Mouse (Mus musculus) intestine, embryonic 15.5 days (tissue): Measurements from ENCODE around the gene Olig3. TPM values are rescaled to one million over a fixed set of nuclear protein-coding genes. Genes with fewer than 3 reads are reported as not detected.
A peak's percentile ranks its signal among the peaks of the same experiment; 100 is the strongest.

Source experiments
- ATAC-seq: fragments of 200-750 bp; cut with Nextera tagmentation; 2 replicates; pipeline ENCODE4 v1.8.0; 2017; ENCODE audit warnings: moderate TSS enrichment, moderate library complexity
- H3K27ac ChIP-seq: fragments of 300-500 bp; sonication (generic); 2 replicates; pipeline ENCODE4 v1.5.1; 2015; ENCODE audit warnings: mild to moderate bottlenecking, inconsistent platforms
- H3K27me3 ChIP-seq: fragments of 300-500 bp; sonication (generic); replicated peaks from 2 replicates; pipeline ENCODE4 v1.6.1; 2015; ENCODE audit warnings: inconsistent platforms
- H3K36me3 ChIP-seq: fragments of 300-500 bp; sonication (generic); 2 replicates; pipeline ENCODE4 v1.6.1; 2015; ENCODE audit warnings: inconsistent platforms
- H3K4me1 ChIP-seq: fragments of 300-500 bp; sonication (generic); replicated peaks from 2 replicates; pipeline ENCODE4 v1.6.1; 2015; ENCODE audit warnings: inconsistent platforms
- H3K4me2 ChIP-seq: fragments of 300-500 bp; sonication (generic); replicated peaks from 2 replicates; pipeline ENCODE4 v1.6.1; 2015; ENCODE audit warnings: mild to moderate bottlenecking, inconsistent platforms
- H3K4me3 ChIP-seq: fragments of 300-500 bp; sonication (generic); replicated peaks from 2 replicates; pipeline ENCODE4 v1.5.1; 2015; ENCODE audit warnings: inconsistent platforms
- H3K9ac ChIP-seq: fragments of 300-500 bp; sonication (generic); 2 replicates; pipeline ENCODE4 v1.6.1; 2015; ENCODE audit warnings: inconsistent platforms
- H3K9me3 ChIP-seq: fragments of 300-500 bp; sonication (generic); 2 replicates; pipeline ENCODE4 v1.6.1; 2016; ENCODE audit warnings: inconsistent platforms
- WGBS: fragments of 180-500 bp; shearing (Covaris S2); methylation state at CpG from one replicate; pipeline ENCODE4 v1.1.7; 2015; 5-methylcytosine and 5-hydroxymethylcytosine counted together
- polyA plus RNA-seq: library from polyadenylated mRNA; unstranded; fragments of >200 nt; fragmentation: Nextera tagmentation; extraction: Ambion mirVana; gene quantifications from 2 replicates; pipeline ENCODE4 v1.2.1, GENCODE M21; 2015

The Olig3 gene
- polyA plus RNA-seq, 1 experiment from 2014 or later = not detected

DNA sequence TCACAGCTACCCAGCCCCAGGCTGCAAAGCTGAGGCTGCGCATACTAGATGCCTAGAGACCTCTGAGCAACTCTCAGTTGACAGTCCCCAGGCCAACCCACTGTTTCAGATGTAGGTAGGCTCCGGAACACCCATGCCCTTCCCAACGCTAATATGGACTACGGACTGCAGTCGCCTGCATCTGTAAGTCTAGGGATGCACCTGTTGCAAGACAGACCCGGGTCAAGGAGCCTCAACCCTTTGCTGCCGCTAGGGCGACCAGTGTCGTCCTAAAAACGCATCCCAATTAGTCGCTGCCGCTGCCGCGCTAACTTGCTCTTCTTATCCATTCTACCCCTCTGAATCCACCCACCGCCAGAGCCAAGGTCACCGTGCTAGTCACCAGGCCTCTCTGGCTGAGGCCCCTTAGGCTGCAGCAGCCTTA, 3.4 kb upstream of the Olig3 start:
- Histone ChIP-seq H3K27ac (no peak overlapping the region), H3K36me3 (no peaks in the 10 kb centered on the region), H3K4me2 (no peak overlapping the region), H3K27me3 (peaks cover 53% of the 10 kb centered on the region), H3K4me3 (no peak overlapping the region), H3K4me1 (peaks cover 10% of the 10 kb centered on the region; the same call in 1 of the 2 replicates), H3K9ac (no peak overlapping the region), H3K9me3 (no peaks in the 10 kb centered on the region)
- 1% methylated on average over 16 of the region's 16 CpGs for WGBS
- ATAC-seq = no peak

DNA sequence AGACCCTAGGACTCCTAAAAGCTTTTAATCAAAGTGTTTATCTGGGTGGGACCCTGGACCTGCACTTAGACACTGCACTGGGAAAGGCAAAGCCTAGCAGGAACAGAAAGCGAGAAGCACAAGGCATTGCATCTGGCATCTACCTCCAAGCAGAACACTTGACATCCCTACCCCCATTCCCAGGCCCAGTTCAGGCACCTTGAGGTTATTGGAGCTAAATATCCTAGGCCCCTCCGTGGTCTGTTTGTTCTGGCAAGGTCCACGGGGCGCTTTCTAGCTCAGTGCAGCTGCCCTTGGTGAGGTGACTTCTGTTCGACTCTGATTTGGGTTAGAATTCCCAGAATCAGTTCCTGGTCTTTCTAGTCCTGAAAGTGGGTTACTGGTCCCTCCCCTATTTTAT, 2.7 kb upstream of the Olig3 start:
- no peak overlapping the region for H3K4me2 ChIP-seq
- peaks cover 61% of the 10 kb centered on the region for H3K27me3 ChIP-seq
- no peak overlapping the region for H3K9ac ChIP-seq
- ATAC-seq = no peak
- WGBS = 7% methylated on average over 5 of the region's 5 CpGs
- no peaks in the 10 kb centered on the region for H3K36me3 ChIP-seq
- no peak overlapping the region for H3K27ac ChIP-seq
- no peak overlapping the region for H3K4me3 ChIP-seq
- H3K4me1 ChIP-seq = peaks cover 10% of the 10 kb centered on the region; the same call in 1 of the 2 replicates
- no peaks in the 10 kb centered on the region for H3K9me3 ChIP-seq

GRCm38 (mm10) chr10:19354146-19354545, 2.2 kb upstream of the Olig3 start:
- no peak overlapping the region for H3K9ac ChIP-seq
- H3K27me3 ChIP-seq = peaks cover 66% of the 10 kb centered on the region
- peaks cover 10% of the 10 kb centered on the region; the same call in 1 of the 2 replicates for H3K4me1 ChIP-seq
- no peak overlapping the region for H3K4me3 ChIP-seq
- WGBS = 10% methylated on average over 6 of the region's 6 CpGs
- H3K36me3 ChIP-seq = no peaks in the 10 kb centered on the region
- H3K27ac ChIP-seq = no peak overlapping the region
- no peak overlapping the region for H3K4me2 ChIP-seq
- ATAC-seq = no peak
- no peaks in the 10 kb centered on the region for H3K9me3 ChIP-seq

- Histone ChIP-seq H3K9ac (no peak overlapping the region), H3K27ac (no peak overlapping the region), H3K9me3 (no peaks in the 10 kb centered on the region), H3K4me1 (peaks cover 10% of the 10 kb centered on the region; the same call in 1 of the 2 replicates), H3K4me3 (no peak overlapping the region), H3K36me3 (no peaks in the 10 kb centered on the region), H3K4me2 (no peak overlapping the region), H3K27me3 (peaks cover 73% of the 10 kb centered on the region)
- ATAC-seq = no peak
- 8% methylated on average over 8 of the region's 8 CpGs for WGBS
These were observed 1.3 kb upstream of the Olig3 start for GRCm38 (mm10) chr10:19355076-19355475.

- no peak overlapping the region for H3K27ac ChIP-seq
- H3K4me1 ChIP-seq = peaks cover 10% of the 10 kb centered on the region; the same call in 1 of the 2 replicates
- H3K36me3 ChIP-seq = no peaks in the 10 kb centered on the region
- peak overlapping the region; percentile 7; the same call in 1 of the 2 replicates for H3K4me3 ChIP-seq
- no peak overlapping the region for H3K9ac ChIP-seq
- H3K27me3 ChIP-seq = peaks cover 86% of the 10 kb centered on the region
- peak; percentile 36; the same call in 1 of the 2 replicates for ATAC-seq
- H3K9me3 ChIP-seq = no peaks in the 10 kb centered on the region
- WGBS = under 1% methylated on average over 61 of the region's 63 CpGs
- peak overlapping the region; percentile 33; the same call in 1 of the 2 replicates for H3K4me2 ChIP-seq
These were observed 648 bp downstream of the Olig3 start for GRCm38 (mm10) chr10:19356720-19357641.

- Histone ChIP-seq H3K36me3 (no peaks in the 10 kb centered on the region), H3K4me2 (no peak overlapping the region), H3K9me3 (no peaks in the 10 kb centered on the region), H3K4me1 (peaks cover 14% of the 10 kb centered on the region; the same call in 1 of the 2 replicates), H3K9ac (no peak overlapping the region), H3K27me3 (peaks cover 88% of the 10 kb centered on the region), H3K4me3 (no peak overlapping the region), H3K27ac (no peak overlapping the region)
- ATAC-seq = no peak
- WGBS = 20% methylated on average over 5 of the region's 5 CpGs
These were observed 1.5 kb downstream of the Olig3 start for GRCm38 (mm10) chr10:19357848-19358247.

- Histone ChIP-seq H3K27me3 (peaks cover 74% of the 10 kb centered on the region), H3K4me3 (no peak overlapping the region), H3K9ac (no peak overlapping the region), H3K4me2 (no peak overlapping the region), H3K4me1 (peaks cover 16% of the 10 kb centered on the region; the same call in 1 of the 2 replicates), H3K9me3 (no peaks in the 10 kb centered on the region), H3K27ac (no peak overlapping the region), H3K36me3 (no peaks in the 10 kb centered on the region)
- no peak for ATAC-seq
- WGBS = 19% methylated on average over 3 of the region's 3 CpGs
These were observed 4.3 kb downstream of the Olig3 start for GRCm38 (mm10) chr10:19360446-19361300.

DNA sequence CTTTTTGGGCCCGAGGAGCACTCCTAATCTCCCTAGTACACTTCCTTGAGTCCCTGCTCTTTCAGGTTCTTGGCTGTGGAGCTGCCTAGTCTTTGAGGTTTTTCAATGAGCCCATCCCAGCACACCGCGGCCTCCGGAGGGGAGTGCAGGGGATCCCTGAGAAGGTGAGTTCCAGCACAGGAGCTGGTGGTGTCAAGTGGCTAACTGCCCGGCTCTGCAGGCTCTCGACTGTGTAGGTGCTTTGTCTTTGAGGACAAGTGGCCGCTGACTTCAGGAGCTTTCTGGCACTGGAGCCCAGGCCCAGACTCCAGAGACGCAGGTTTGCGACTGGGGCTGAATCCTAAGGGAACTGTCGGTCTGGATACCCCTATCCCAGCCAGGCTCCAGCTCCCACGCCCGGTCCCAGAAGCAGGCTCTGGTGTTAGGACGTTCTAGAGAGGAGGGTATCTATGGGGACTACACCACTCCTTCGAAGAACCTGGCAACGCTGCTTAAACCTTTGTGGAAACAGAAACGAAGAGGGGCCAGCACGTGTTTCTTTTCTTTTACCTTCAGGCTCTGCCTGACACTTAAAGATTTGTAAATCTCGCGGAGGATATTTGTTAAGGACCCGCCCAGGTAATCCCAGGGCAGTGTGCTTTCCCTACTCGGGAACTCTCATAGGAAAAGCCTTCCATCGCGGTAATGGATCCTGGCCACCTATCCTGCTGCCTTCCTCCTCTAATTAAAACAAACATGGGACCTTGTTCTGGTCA, 5.4 kb downstream of the Olig3 start:
- H3K4me3 ChIP-seq = no peak overlapping the region
- H3K9me3 ChIP-seq = no peaks in the 10 kb centered on the region
- no peaks in the 10 kb centered on the region for H3K36me3 ChIP-seq
- H3K27me3 ChIP-seq = peaks cover 65% of the 10 kb centered on the region
- 3% methylated on average over 23 of the region's 23 CpGs for WGBS
- H3K27ac ChIP-seq = no peak overlapping the region
- H3K9ac ChIP-seq = no peak overlapping the region
- no peak overlapping the region for H3K4me2 ChIP-seq
- ATAC-seq = no peak
- H3K4me1 ChIP-seq = peaks cover 13% of the 10 kb centered on the region; the same call in 1 of the 2 replicates

GRCm38 (mm10) chr10:19362294-19362590, 5.9 kb downstream of the Olig3 start:
- H3K27me3 ChIP-seq = peaks cover 60% of the 10 kb centered on the region
- ATAC-seq = no peak

GRCm38 (mm10) chr10:19362861-19363260, 6.5 kb downstream of the Olig3 start:
- Histone ChIP-seq H3K9ac (no peak overlapping the region), H3K4me3 (peak overlapping the region; percentile 14; the same call in 1 of the 2 replicates), H3K36me3 (no peaks in the 10 kb centered on the region), H3K27me3 (peaks cover 54% of the 10 kb centered on the region), H3K4me1 (0 out of 2 replicates have a peak, but pooled peaks cover 6% of the 10 kb centered on the region), H3K4me2 (peak overlapping the region; percentile 49), H3K9me3 (no peaks in the 10 kb centered on the region), H3K27ac (no peak overlapping the region)
- no peak for ATAC-seq
- under 1% methylated on average over 17 of the region's 17 CpGs for WGBS

More at GRCm38 (mm10) chr10:19362294-19362590, 5.9 kb downstream of the Olig3 start:
- Histone ChIP-seq H3K9me3 (no peaks in the 10 kb centered on the region), H3K4me2 (no peak overlapping the region), H3K9ac (no peak overlapping the region), H3K27ac (no peak overlapping the region), H3K36me3 (no peaks in the 10 kb centered on the region), H3K4me1 (0 out of 2 replicates have a peak, but pooled peaks cover 8% of the 10 kb centered on the region), H3K4me3 (no peak overlapping the region)
- 3% methylated on average over 8 of the region's 8 CpGs for WGBS

DNA sequence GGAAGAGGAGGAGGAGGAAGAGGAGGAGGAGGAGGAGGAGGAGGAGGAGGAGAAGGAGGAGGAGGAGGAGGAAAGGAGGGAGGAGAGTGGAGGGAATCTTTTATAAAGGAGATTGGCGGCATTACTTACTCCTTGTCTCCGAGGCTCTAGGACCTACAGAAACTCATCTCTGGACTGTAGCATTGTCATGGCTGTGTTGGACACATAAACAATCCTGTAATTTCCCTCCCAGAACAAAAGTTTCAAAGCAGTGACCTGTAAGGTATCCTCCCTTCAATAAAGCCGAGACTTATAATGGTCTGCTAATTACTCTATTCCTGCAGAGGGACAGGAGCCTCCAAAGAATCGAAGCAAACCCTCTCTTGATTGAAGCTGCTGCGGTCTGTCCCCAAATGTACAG, 7.0 kb downstream of the Olig3 start:
- no peak for ATAC-seq
- WGBS = 7% methylated on average over 5 of the region's 5 CpGs
- H3K4me3 ChIP-seq = no peak overlapping the region
- no peaks in the 10 kb centered on the region for H3K9me3 ChIP-seq
- H3K36me3 ChIP-seq = no peaks in the 10 kb centered on the region
- H3K27me3 ChIP-seq = peaks cover 49% of the 10 kb centered on the region
- H3K4me2 ChIP-seq = no peak overlapping the region
- no peak overlapping the region for H3K27ac ChIP-seq
- no peak overlapping the region for H3K9ac ChIP-seq
- H3K4me1 ChIP-seq = 0 out of 2 replicates have a peak, but pooled peaks cover 6% of the 10 kb centered on the region
